Mouse (Mus musculus): ENCODE results near the gene Rspo1. TPM values are rescaled to one million over a fixed set of nuclear protein-coding genes. Genes with fewer than 3 reads are reported as not detected.

Rspo1 gene
- polyA plus RNA-seq, 1 experiment from 2014 or later = 4.9 TPM

DNA sequence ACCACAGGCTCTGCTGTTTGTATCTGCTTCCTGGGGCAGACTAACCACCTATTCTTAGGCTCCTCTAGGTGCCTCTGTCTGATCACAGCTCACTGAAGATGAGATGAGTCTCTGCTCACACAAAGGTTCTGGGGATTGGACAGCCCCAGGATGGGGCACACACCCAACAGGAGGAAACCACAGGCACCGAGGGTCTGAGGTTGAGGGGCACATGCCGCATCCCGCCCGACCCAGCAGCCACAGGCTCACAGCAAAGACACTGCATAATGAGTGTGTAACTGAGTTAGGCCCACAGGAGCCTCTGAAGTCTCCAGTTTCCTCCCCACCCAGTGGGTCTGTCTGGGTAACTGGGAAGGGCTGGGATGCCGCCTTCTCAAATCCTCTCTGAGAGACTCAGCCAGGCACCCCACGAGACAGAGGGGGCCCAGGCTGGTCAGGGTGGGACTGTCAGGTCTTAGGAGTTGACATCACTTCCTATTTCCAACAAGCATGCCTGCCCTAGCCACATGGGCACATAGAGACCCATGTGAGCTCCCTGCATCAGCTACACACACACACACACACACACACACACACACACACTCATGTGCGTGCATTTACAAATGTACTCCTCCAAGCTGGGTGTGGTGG is 16.9 kb upstream of the Rspo1 start:
- 77% methylated on average over 7 of the region's 7 CpGs for WGBS
- Histone ChIP-seq H3K27ac (ENCODE audit: low read depth, low read length) (no peak overlapping the region), H3K4me3 (ENCODE audit: low read depth, low read length) (no peak overlapping the region), H3K9ac (ENCODE audit: low read depth, low read length) (no peak overlapping the region), H3K9me3 (ENCODE audit: control insufficient read depth, low read length) (no peaks in the 10 kb centered on the region), H3K4me1 (replicated peaks; ENCODE audit: control insufficient read depth, insufficient read depth, low read length) (no peaks in the 10 kb centered on the region), H3K4me2 (no peak overlapping the region), H3K36me3 (ENCODE audit: control insufficient read depth, insufficient read depth, low read length) (no peaks in the 10 kb centered on the region), H3K27me3 (replicated peaks; ENCODE audit: control insufficient read depth, insufficient read depth, low read length) (peaks cover 2% of the 10 kb centered on the region; the same call in 1 of the 2 replicates)
- no peak for DNase-seq (ENCODE audit: low spot score)
- no peak for ATAC-seq (replicated peaks; ENCODE audit: low FRiP score)

GRCm38 (mm10) chr4:124970194-124970593 is 16.0 kb upstream of the Rspo1 start:
- no peaks in the 10 kb centered on the region for H3K9me3 ChIP-seq (ENCODE audit: control insufficient read depth, low read length)
- no peak overlapping the region for H3K9ac ChIP-seq (ENCODE audit: low read depth, low read length)
- ATAC-seq (replicated peaks; ENCODE audit: low FRiP score) = no peak
- 67% methylated on average over 11 of the region's 11 CpGs for WGBS
- no peaks in the 10 kb centered on the region for H3K36me3 ChIP-seq (ENCODE audit: control insufficient read depth, insufficient read depth, low read length)
- no peak overlapping the region for H3K4me3 ChIP-seq (ENCODE audit: low read depth, low read length)
- no peaks in the 10 kb centered on the region for H3K4me1 ChIP-seq (replicated peaks; ENCODE audit: control insufficient read depth, insufficient read depth, low read length)
- H3K4me2 ChIP-seq = no peak overlapping the region
- DNase-seq (ENCODE audit: low spot score) = no peak
- no peak overlapping the region for H3K27ac ChIP-seq (ENCODE audit: low read depth, low read length)
- peaks cover 2% of the 10 kb centered on the region; the same call in 1 of the 2 replicates for H3K27me3 ChIP-seq (replicated peaks; ENCODE audit: control insufficient read depth, insufficient read depth, low read length)

DNA sequence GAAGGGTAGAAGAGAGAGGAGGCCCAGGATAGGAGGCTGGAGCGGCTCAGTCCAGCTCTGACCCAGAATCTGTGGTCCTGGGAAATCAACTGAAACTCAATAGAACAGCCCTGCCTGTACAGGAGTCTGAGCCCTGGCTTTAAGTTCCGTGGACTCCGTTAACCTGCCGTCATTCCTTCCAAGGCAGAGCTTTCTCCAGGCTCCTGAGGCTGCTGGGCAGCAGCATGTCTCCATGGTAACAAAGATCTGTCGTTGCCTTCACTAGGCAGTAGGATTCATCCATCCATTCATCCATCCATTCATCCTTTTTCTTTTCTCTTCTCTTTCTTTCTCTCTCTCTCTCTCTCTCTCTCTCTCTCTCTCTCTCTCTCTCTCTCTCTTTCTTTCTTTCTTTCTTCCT is 15.6 kb upstream of the Rspo1 start:
- no peak overlapping the region for H3K4me2 ChIP-seq
- no peak overlapping the region for H3K9ac ChIP-seq (ENCODE audit: low read depth, low read length)
- 0 out of 2 replicates have a peak, but pooled peaks cover 6% of the 10 kb centered on the region for H3K27me3 ChIP-seq (replicated peaks; ENCODE audit: control insufficient read depth, insufficient read depth, low read length)
- H3K4me3 ChIP-seq (ENCODE audit: low read depth, low read length) = no peak overlapping the region
- H3K27ac ChIP-seq (ENCODE audit: low read depth, low read length) = no peak overlapping the region
- H3K36me3 ChIP-seq (ENCODE audit: control insufficient read depth, insufficient read depth, low read length) = no peaks in the 10 kb centered on the region
- WGBS = 58% methylated on average over 5 of the region's 5 CpGs
- H3K9me3 ChIP-seq (ENCODE audit: control insufficient read depth, low read length) = no peaks in the 10 kb centered on the region
- DNase-seq (ENCODE audit: low spot score) = no peak
- no peaks in the 10 kb centered on the region for H3K4me1 ChIP-seq (replicated peaks; ENCODE audit: control insufficient read depth, insufficient read depth, low read length)
- ATAC-seq (replicated peaks; ENCODE audit: low FRiP score) = no peak

DNA sequence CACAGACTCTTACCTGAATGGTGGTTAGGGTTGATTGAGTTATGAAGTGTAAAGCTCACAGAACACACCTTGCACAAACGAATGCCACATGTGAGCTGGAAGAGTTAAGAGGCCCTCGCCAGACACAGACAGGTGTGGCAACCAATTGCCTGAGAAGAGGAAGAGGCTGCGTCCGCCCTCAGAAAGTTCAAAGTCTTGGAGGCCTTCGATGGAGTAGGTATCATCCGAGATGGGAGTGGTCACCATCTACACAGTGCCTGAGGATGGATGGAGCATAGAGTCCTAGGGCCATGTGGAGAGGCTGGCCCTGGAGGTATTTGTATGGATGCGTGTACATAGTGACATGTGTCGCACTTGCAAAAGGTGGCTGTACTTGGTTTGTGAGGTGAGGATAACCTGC is 15.1 kb upstream of the Rspo1 start:
- H3K27ac ChIP-seq (ENCODE audit: low read depth, low read length) = no peak overlapping the region
- no peaks in the 10 kb centered on the region for H3K4me1 ChIP-seq (replicated peaks; ENCODE audit: control insufficient read depth, insufficient read depth, low read length)
- 0 out of 2 replicates have a peak, but pooled peaks cover 6% of the 10 kb centered on the region for H3K27me3 ChIP-seq (replicated peaks; ENCODE audit: control insufficient read depth, insufficient read depth, low read length)
- WGBS = 80% methylated on average over 8 of the region's 8 CpGs
- no peaks in the 10 kb centered on the region for H3K9me3 ChIP-seq (ENCODE audit: control insufficient read depth, low read length)
- H3K36me3 ChIP-seq (ENCODE audit: control insufficient read depth, insufficient read depth, low read length) = no peaks in the 10 kb centered on the region
- H3K9ac ChIP-seq (ENCODE audit: low read depth, low read length) = no peak overlapping the region
- DNase-seq (ENCODE audit: low spot score) (no peak), ATAC-seq (replicated peaks; ENCODE audit: low FRiP score) (no peak)
- H3K4me3 ChIP-seq (ENCODE audit: low read depth, low read length) = no peak overlapping the region
- H3K4me2 ChIP-seq = no peak overlapping the region

GRCm38 (mm10) chr4:124972316-124972715 is 13.9 kb upstream of the Rspo1 start:
- no peak overlapping the region for H3K4me3 ChIP-seq (ENCODE audit: low read depth, low read length)
- DNase-seq (ENCODE audit: low spot score) (no peak), ATAC-seq (replicated peaks; ENCODE audit: low FRiP score) (no peak)
- 58% methylated on average over 9 of the region's 9 CpGs for WGBS
- H3K27me3 ChIP-seq (replicated peaks; ENCODE audit: control insufficient read depth, insufficient read depth, low read length) = 0 out of 2 replicates have a peak, but pooled peaks cover 6% of the 10 kb centered on the region
- H3K9me3 ChIP-seq (ENCODE audit: control insufficient read depth, low read length) = no peaks in the 10 kb centered on the region
- no peak overlapping the region for H3K4me2 ChIP-seq
- no peak overlapping the region for H3K9ac ChIP-seq (ENCODE audit: low read depth, low read length)
- no peak overlapping the region for H3K27ac ChIP-seq (ENCODE audit: low read depth, low read length)
- no peaks in the 10 kb centered on the region for H3K4me1 ChIP-seq (replicated peaks; ENCODE audit: control insufficient read depth, insufficient read depth, low read length)
- no peaks in the 10 kb centered on the region for H3K36me3 ChIP-seq (ENCODE audit: control insufficient read depth, insufficient read depth, low read length)

- WGBS = 62% methylated on average over 2 of the region's 2 CpGs
Observed at GRCm38 (mm10) chr4:124973296-124973695, 12.9 kb upstream of the Rspo1 start.

GRCm38 (mm10) chr4:124978201-124978600 is 8.0 kb upstream of the Rspo1 start:
- DNase-seq (ENCODE audit: low spot score) (no peak), ATAC-seq (replicated peaks; ENCODE audit: low FRiP score) (no peak)
- no peaks in the 10 kb centered on the region for H3K36me3 ChIP-seq (ENCODE audit: control insufficient read depth, insufficient read depth, low read length)
- H3K9me3 ChIP-seq (ENCODE audit: control insufficient read depth, low read length) = no peaks in the 10 kb centered on the region
- no peak overlapping the region for H3K27ac ChIP-seq (ENCODE audit: low read depth, low read length)
- H3K27me3 ChIP-seq (replicated peaks; ENCODE audit: control insufficient read depth, insufficient read depth, low read length) = peaks cover 20% of the 10 kb centered on the region
- H3K4me2 ChIP-seq = no peak overlapping the region
- 26% methylated on average over 5 of the region's 5 CpGs for WGBS
- H3K4me1 ChIP-seq (replicated peaks; ENCODE audit: control insufficient read depth, insufficient read depth, low read length) = no peaks in the 10 kb centered on the region
- no peak overlapping the region for H3K9ac ChIP-seq (ENCODE audit: low read depth, low read length)
- H3K4me3 ChIP-seq (ENCODE audit: low read depth, low read length) = no peak overlapping the region

More at GRCm38 (mm10) chr4:124973296-124973695, 12.9 kb upstream of the Rspo1 start:
- no peak overlapping the region for H3K9ac ChIP-seq (ENCODE audit: low read depth, low read length)
- ATAC-seq (replicated peaks; ENCODE audit: low FRiP score) = no peak
- no peak overlapping the region for H3K4me3 ChIP-seq (ENCODE audit: low read depth, low read length)
- 0 out of 2 replicates have a peak, but pooled peaks cover 6% of the 10 kb centered on the region for H3K27me3 ChIP-seq (replicated peaks; ENCODE audit: control insufficient read depth, insufficient read depth, low read length)
- H3K36me3 ChIP-seq (ENCODE audit: control insufficient read depth, insufficient read depth, low read length) = no peaks in the 10 kb centered on the region
- H3K27ac ChIP-seq (ENCODE audit: low read depth, low read length) = no peak overlapping the region
- no peak for DNase-seq (ENCODE audit: low spot score)
- H3K9me3 ChIP-seq (ENCODE audit: control insufficient read depth, low read length) = no peaks in the 10 kb centered on the region
- no peaks in the 10 kb centered on the region for H3K4me1 ChIP-seq (replicated peaks; ENCODE audit: control insufficient read depth, insufficient read depth, low read length)
- H3K4me2 ChIP-seq = no peak overlapping the region

GRCm38 (mm10) chr4:124983893-124984526 is 2.2 kb upstream of the Rspo1 start:
- WGBS = 17% methylated on average over 9 of the region's 9 CpGs
- Histone ChIP-seq H3K4me3 (ENCODE audit: low read depth, low read length) (no peak overlapping the region), H3K27me3 (replicated peaks; ENCODE audit: control insufficient read depth, insufficient read depth, low read length) (peaks cover 73% of the 10 kb centered on the region), H3K9ac (ENCODE audit: low read depth, low read length) (no peak overlapping the region), H3K36me3 (ENCODE audit: control insufficient read depth, insufficient read depth, low read length) (no peaks in the 10 kb centered on the region), H3K27ac (ENCODE audit: low read depth, low read length) (no peak overlapping the region), H3K9me3 (ENCODE audit: control insufficient read depth, low read length) (no peaks in the 10 kb centered on the region), H3K4me1 (replicated peaks; ENCODE audit: control insufficient read depth, insufficient read depth, low read length) (peaks cover 6% of the 10 kb centered on the region), H3K4me2 (no peak overlapping the region)
- ATAC-seq (replicated peaks; ENCODE audit: low FRiP score) = no peak
- no peak for DNase-seq (ENCODE audit: low spot score)

Measured in liver, embryonic 11.5 days (tissue).